Mouse (Mus musculus) lung, postnatal 0 days (tissue): ENCODE measurements around the gene Neu1. TPM values are rescaled to one million over a fixed set of nuclear protein-coding genes. Genes with fewer than 3 reads are reported as not detected.
A peak's percentile ranks its signal among the peaks of the same experiment; 100 is the strongest.
"Not testable (repeated sequence)": the region's sequence is repeated elsewhere in the genome, so short reads cannot be mapped to it uniquely, and the experiment has no call there.

Source experiments
- ATAC-seq: fragments of 200-750 bp; cut with Nextera tagmentation; 2 replicates; pipeline ENCODE4 v1.8.0; 2017; ENCODE audit warnings: moderate library complexity
- DNase-seq: peaks from one replicate; pipeline ENCODE4 v3.0.0-alpha.2; 2016; ENCODE audit warnings: low spot score
- H3K27ac ChIP-seq: fragments of 300-500 bp; sonication (generic); 2 replicates; pipeline ENCODE4 v1.5.1; 2014; ENCODE audit warnings: antibody characterized with exemption, mild to moderate bottlenecking, low read length, mixed read lengths
- H3K27me3 ChIP-seq: fragments of 300-500 bp; sonication (generic); replicated peaks from 2 replicates; pipeline ENCODE4 v1.6.1; 2014; ENCODE audit warnings: low read length, mixed read lengths; ENCODE audit not compliant: insufficient read depth
- H3K36me3 ChIP-seq: fragments of 300-500 bp; sonication (generic); 2 replicates; pipeline ENCODE4 v1.6.1; 2014; ENCODE audit warnings: low read length, mixed read lengths; ENCODE audit not compliant: insufficient read depth
- H3K4me1 ChIP-seq: fragments of 300-500 bp; sonication (generic); 2 replicates; pipeline ENCODE4 v1.6.1; 2014; ENCODE audit warnings: antibody characterized with exemption, low read depth, low read length, mixed read lengths; ENCODE audit not compliant: insufficient read depth
- H3K4me2 ChIP-seq: fragments of 300-500 bp; sonication (generic); replicated peaks from 2 replicates; pipeline ENCODE4 v1.6.1; 2014; ENCODE audit warnings: low read depth, mild to moderate bottlenecking, low read length, moderate library complexity, mixed read lengths
- H3K4me3 ChIP-seq: fragments of 300-500 bp; sonication (generic); 2 replicates; pipeline ENCODE4 v1.5.1; 2014; ENCODE audit warnings: low read depth, low read length
- H3K9ac ChIP-seq: fragments of 300-500 bp; sonication (generic); replicated peaks from 2 replicates; pipeline ENCODE4 v1.6.1; 2014; ENCODE audit warnings: low read depth, mild to moderate bottlenecking
- H3K9me3 ChIP-seq: fragments of 300-500 bp; sonication (generic); 2 replicates; pipeline ENCODE4 v1.6.1; 2016; ENCODE audit warnings: low read length, mixed read lengths
- CTCF ChIP-seq: IDR thresholded peaks from 2 replicates; pipeline ENCODE4 v1.5.1; 2016; ENCODE audit warnings: antibody characterized with exemption, mild to moderate bottlenecking
- EP300 ChIP-seq: IDR thresholded peaks from 2 replicates; pipeline ENCODE4 v1.6.1; 2016; ENCODE audit warnings: antibody characterized with exemption, mild to moderate bottlenecking, control low read depth
- WGBS: fragments of 180-500 bp; shearing (Covaris S2); extraction: QIAGEN DNeasy Blood & Tissue Kit; methylation state at CpG from one replicate; pipeline ENCODE4 v1.1.7; 2014; 5-methylcytosine and 5-hydroxymethylcytosine counted together
- polyA plus RNA-seq: library from polyadenylated mRNA; unstranded; fragments of >200 nt; fragmentation: Nextera tagmentation; extraction: Ambion mirVana; gene quantifications from 2 replicates; pipeline ENCODE4 v1.2.1, GENCODE M21; 2015

Gene Neu1
- polyA plus RNA-seq, 1 experiment from 2014 or later, result 34.2 TPM

DNA sequence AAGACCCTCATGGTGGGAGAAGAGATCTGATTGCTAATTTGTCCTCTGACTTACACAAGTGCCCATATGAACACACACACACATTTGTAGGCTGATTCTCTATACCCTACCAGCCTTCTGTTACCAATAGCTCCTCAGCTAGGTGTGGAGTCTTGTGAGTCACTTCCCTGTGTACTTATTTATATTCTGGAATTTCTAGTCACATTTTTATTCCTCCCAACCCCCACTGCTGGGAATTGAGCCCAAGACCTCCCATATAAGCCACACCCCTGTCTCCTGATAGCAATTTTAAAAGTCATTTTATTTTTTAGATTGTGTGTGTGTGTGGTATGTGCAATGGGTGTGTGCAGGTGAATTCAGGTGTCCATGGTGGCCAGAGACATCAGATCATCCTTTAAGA is 13.3 kb downstream of the Neu1 start:
- no peak overlapping the region for H3K9ac ChIP-seq
- ATAC-seq, result peak; percentile 44

DNA sequence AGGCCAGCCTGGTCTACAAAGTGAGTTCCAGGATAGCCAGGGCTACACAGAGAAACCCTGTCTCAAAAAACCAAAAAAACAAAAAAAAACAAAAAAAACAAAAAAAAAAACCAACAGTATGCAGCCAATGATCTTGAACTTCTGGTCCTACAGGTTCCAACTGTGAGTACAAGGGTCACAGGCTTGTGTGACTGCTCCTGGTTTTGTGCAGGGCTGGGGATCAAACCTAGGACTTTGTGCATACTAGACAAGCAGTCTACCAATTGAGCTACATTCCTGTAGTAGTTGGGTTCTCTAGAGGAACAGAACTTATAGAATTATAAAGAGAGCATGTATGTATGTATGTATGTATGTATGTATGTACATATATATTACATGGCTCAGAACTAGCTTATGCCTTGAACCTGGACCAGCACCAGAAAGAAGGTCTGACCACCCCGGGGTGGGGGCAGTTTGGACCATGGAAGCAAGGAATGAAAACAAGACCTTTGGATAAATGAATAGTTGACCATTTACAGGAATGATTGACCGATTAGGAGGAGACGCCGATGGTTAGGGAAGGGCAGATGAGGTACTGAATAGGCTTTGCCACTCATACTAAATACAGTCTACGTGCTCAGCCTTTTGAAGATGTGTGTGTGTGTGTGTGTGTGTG is 15.6 kb downstream of the Neu1 start:
- peaks cover 5% of the 10 kb centered on the region; the same call in 1 of the 2 replicates for H3K4me1 ChIP-seq
- TF ChIP-seq EP300 (no peak), CTCF (no peak)
- no peak overlapping the region for H3K4me3 ChIP-seq
- no peaks in the 10 kb centered on the region for H3K27me3 ChIP-seq
- H3K4me2 ChIP-seq, result no peak overlapping the region
- H3K9ac ChIP-seq, result no peak overlapping the region
- WGBS, result 87% methylated on average over 5 of the region's 5 CpGs
- ATAC-seq, result no peak
- no peak overlapping the region for H3K27ac ChIP-seq
- H3K36me3 ChIP-seq, result no peaks in the 10 kb centered on the region
- no peak for DNase-seq
- H3K9me3 ChIP-seq, result no peaks in the 10 kb centered on the region

More for the DNA sequence above, 13.3 kb downstream of the Neu1 start:
- Histone ChIP-seq H3K9me3 (no peaks in the 10 kb centered on the region), H3K4me3 (no peak overlapping the region), H3K4me2 (no peak overlapping the region), H3K27me3 (no peaks in the 10 kb centered on the region), H3K4me1 (no peaks in the 10 kb centered on the region), H3K27ac (no peak overlapping the region), H3K36me3 (no peaks in the 10 kb centered on the region)
- DNase-seq, result peak; percentile 51
- TF ChIP-seq CTCF, result no peak
- no peak for TF ChIP-seq EP300

DNA sequence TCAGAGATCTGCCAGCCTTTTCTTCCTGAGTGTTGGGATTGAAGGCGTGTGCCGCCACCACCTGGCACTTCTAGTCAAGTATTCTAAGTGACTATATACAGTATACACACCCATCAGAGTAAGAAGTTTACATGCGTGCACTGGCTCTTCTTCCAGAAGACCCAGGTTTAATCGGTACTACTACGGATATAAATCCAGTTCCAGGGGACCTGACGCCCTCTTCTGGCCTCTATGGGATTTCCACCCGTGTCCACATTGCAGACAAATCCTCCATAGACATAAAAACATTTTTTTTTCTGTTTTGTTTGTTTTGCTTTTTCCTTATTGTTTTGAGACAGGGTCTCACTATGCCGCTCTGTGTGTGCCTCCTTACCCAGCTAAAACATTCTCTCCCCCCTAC is 16.6 kb downstream of the Neu1 start:
- H3K4me3 ChIP-seq, result no peak overlapping the region
- H3K4me2 ChIP-seq, result no peak overlapping the region
- H3K27me3 ChIP-seq, result no peaks in the 10 kb centered on the region
- no peaks in the 10 kb centered on the region for H3K9me3 ChIP-seq
- H3K4me1 ChIP-seq, result peaks cover 6% of the 10 kb centered on the region; the same call in 1 of the 2 replicates
- H3K27ac ChIP-seq, result no peak overlapping the region
- DNase-seq (peak; percentile 64), ATAC-seq (peak; percentile 20; the same call in 1 of the 2 replicates)
- TF ChIP-seq EP300, result no peak
- TF ChIP-seq CTCF, result peak; percentile 69
- 17% methylated on average over 8 of the region's 8 CpGs for WGBS
- H3K9ac ChIP-seq, result no peak overlapping the region
- H3K36me3 ChIP-seq, result no peaks in the 10 kb centered on the region

DNA sequence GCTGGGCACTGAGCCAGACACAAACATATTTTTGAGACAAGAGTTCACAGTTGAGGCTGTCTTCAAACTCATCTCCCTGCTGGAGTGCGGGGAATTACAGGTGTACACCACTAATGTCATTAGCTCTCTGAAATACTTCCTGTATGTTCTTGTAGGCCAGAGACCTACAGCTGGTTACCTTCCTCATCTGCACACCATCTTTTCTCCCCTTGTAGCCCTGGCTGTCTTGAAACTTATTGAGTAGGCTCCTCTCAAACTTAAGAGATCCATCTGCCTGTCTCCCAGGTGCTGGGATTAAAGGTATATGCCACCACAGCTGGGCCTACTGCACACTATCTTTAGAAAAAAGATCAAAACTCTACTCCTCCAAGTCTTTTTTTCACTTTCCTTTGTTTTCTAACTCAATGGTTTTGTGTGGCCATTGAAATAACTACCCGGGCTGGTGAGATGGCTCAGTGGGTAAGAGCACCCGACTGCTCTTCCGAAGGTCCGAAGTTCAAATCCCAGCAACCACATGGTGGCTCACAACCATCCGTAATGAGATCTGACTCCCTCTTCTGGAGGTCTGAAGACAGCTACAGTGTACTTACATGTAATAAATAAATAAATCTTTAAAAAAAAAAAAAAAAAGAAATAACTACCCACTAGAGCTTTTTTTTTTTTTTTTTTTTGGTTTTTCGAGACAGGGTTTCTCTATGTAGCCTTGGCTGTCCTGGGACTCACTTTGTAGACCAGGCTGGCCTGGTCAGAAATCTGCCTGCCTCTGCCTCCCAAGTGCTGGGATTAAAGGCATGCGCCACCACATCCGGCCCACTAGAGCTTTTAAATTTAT is 17.9 kb downstream of the Neu1 start:
- not testable (repeated sequence) for H3K36me3 ChIP-seq, H3K9ac ChIP-seq, ATAC-seq, H3K9me3 ChIP-seq, H3K4me3 ChIP-seq, DNase-seq, H3K4me2 ChIP-seq, H3K27ac ChIP-seq, H3K4me1 ChIP-seq, H3K27me3 ChIP-seq
- WGBS, result 61% methylated on average over 8 of the region's 9 CpGs

DNA sequence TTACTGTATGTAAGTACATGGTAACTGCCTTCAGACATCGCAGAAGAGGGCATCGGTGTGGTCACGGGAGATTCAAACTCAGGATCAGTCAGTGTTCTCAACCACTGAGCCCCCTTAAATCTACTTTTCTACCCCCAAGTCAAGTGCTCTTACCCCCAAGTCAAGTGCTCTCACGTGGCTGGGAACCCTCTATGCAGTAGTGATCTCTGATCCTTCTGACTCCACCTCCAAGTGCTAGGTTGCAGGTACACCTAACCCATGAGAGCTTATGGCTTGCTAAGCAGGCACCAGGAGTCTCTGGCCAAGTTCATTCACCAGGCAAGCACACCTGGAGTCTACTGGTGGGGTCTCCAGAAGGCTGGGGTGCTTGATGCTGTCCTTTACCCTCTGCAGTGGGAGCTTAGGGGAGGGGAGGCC is 18.5 kb downstream of the Neu1 start:
- ATAC-seq, result no peak
- Histone ChIP-seq H3K27me3 (no peaks in the 10 kb centered on the region), H3K36me3 (no peaks in the 10 kb centered on the region), H3K9me3 (no peaks in the 10 kb centered on the region), H3K9ac (no peak overlapping the region), H3K4me3 (no peak overlapping the region), H3K4me2 (no peak overlapping the region), H3K4me1 (peaks cover 6% of the 10 kb centered on the region; the same call in 1 of the 2 replicates), H3K27ac (no peak overlapping the region)
- no peak for DNase-seq
- TF ChIP-seq EP300 (no peak), CTCF (no peak)
- WGBS, result 38% methylated on average over 4 of the region's 4 CpGs
